Mouse (Mus musculus) lung, adult 2 months (tissue): ENCODE results near the gene Hoxa7. TPM values are rescaled to one million over a fixed set of nuclear protein-coding genes. Genes with fewer than 3 reads are reported as not detected.

Source experiments
- DNase-seq: peaks from one replicate; pipeline ENCODE4 v3.0.0; 2022
- H3K4me1 ChIP-seq: fragments of 200-500 bp; 2 replicates; pipeline ENCODE4 v1.6.1; 2011; ENCODE audit warnings: low read length; ENCODE audit not compliant: control insufficient read depth, insufficient read depth
- H3K4me3 ChIP-seq: fragments of 200-500 bp; replicated peaks from 2 replicates; pipeline ENCODE3; 2011; ENCODE audit warnings: low read depth, mild to moderate bottlenecking, control low read depth, low read length; ENCODE audit errors: extremely low read depth
- CTCF ChIP-seq: fragments of 200-500 bp; IDR thresholded peaks from 2 replicates; pipeline ENCODE4 v1.5.1; 2011; ENCODE audit warnings: mild to moderate bottlenecking, low read length, control low read depth; ENCODE audit not compliant: insufficient read depth
- POLR2A ChIP-seq: fragments of 200-500 bp; IDR thresholded peaks from 2 replicates; pipeline ENCODE4 v1.6.1; 2011; ENCODE audit warnings: low read depth, mild to moderate bottlenecking, control low read depth, low read length, borderline replicate concordance; ENCODE audit errors: extremely low read depth
- WGBS: fragments of 180-500 bp; shearing (Covaris S2); methylation state at CpG from one replicate; pipeline ENCODE4 v1.1.7; 2018; 5-methylcytosine and 5-hydroxymethylcytosine counted together
- polyA plus RNA-seq: library from polyadenylated mRNA; depleted of rRNA; stranded (reverse); fragments of >200 nt; gene quantifications from 2 replicates; pipeline ENCODE4 v1.2.3, GENCODE M21; 2012

Hoxa7 gene
- polyA plus RNA-seq, 1 experiment: 6.6 TPM

DNA sequence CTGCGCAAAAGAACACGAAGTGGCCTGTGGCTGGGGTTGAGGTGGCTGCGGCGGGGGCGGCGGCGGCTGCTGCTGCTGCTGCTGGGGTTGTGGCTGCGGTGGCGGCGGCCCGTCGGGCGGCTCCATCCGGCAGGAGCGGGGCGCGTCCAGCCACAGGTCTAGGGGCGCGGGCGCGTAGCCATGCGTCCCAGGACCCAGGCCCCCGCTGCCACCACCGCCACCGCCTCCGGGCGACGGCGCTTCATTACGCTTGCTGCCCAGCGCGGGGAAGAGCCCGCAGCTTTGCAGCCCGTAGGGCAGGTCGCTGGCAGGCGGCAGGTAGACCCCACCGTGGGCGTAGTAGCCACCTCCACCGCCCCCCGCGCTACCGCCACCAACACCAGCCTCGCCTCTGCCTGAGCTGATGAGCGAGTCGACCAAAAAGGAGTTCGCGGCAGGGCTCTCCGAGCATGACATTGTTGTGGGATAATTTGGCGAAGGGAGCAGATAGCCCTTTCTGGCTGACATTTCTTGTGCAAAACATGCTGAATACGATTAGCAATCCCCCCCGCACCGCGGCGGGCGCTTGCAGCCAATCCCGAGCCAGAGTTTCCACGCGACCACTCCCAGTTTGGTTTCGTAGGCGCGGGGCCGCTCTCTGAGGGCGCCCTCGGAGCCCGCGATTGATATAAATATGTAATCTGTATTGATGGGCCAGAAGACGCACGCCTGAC, 12.9 kb upstream of the Hoxa7 start:
- DNase-seq: no peak
- no peaks in the 10 kb centered on the region for H3K4me1 ChIP-seq
- no peak overlapping the region for H3K4me3 ChIP-seq
- WGBS: 2% methylated on average over 65 of the region's 68 CpGs
- TF ChIP-seq POLR2A (no peak), CTCF (no peak)

DNA sequence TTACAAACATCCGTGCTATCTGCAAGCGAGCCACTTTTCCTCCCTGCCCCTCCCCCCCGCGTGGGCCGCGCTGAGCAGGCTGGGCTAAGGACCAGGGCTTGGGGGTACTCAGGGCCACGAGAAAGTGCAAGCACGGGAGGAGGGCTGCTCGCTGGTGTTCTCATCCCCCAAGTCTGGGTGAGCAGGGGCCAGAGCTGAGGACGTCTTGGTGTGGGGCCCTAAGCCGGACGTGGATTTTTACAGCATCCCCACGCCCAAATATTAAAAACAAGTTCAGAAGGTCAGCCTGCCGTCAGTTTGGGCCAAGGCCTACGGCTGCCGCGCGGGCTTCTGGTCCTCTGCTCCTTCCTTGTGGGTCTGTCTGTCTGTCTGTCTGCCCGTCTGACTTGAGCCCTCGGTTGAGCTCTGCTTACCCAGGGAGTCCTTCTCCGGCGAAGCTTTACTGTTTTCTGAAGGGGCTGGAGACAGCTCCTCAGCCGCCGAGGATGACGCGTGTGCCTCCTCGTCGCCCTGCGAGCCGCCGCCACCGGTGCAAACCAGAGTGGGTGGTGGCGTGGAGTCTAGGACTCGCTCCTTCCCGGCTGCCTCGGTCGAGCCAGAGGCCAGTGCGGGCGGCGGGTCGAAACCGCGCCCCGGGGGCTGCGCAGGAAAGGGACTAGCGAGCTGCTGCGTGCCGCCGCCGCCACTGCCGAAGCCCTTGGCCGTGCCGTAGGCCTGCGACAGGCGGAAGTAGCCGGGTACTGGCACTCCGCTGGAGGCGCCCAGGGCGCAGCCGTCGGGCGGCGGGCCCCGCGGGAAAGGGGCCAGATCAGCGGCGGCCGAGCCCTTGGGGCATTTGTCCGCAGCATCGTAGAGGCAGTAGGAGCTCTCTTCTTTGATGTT, 12.1 kb upstream of the Hoxa7 start:
- no peak overlapping the region for H3K4me3 ChIP-seq
- DNase-seq: no peak
- TF ChIP-seq CTCF: no peak
- no peak for TF ChIP-seq POLR2A
- no peaks in the 10 kb centered on the region for H3K4me1 ChIP-seq
- WGBS: 3% methylated on average over 70 of the region's 70 CpGs

DNA sequence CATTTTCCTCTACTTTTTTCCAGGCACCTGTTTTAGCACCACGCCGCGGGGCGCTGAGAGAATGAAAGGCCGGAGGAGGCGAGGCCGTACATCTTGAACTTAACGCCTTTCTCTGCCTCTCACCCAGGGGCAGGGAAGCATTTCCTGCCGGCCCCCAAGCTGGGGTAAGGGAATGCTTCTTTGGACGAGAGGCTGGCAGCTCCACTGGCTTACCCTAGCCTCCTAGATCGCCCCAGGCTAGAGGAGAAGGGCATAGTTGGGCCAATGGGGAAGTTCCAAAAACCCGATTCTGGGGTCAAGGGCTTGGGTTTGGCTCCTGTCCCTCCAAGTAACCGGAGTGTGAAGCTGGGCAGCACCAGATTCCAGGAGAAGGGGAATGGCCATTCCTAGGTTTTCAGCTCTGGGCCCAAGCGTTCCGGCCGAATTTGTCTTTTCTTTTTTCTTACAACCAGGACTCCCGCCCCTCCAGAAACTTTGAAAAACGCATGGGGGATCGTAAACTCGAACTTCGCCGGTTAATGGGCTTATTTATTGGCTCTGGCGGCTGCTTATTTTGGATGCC, 11.4 kb upstream of the Hoxa7 start:
- no peak overlapping the region for H3K4me3 ChIP-seq
- H3K4me1 ChIP-seq: no peaks in the 10 kb centered on the region
- DNase-seq: no peak
- TF ChIP-seq POLR2A: no peak
- TF ChIP-seq CTCF: no peak
- WGBS: 4% methylated on average over 23 of the region's 23 CpGs

DNA sequence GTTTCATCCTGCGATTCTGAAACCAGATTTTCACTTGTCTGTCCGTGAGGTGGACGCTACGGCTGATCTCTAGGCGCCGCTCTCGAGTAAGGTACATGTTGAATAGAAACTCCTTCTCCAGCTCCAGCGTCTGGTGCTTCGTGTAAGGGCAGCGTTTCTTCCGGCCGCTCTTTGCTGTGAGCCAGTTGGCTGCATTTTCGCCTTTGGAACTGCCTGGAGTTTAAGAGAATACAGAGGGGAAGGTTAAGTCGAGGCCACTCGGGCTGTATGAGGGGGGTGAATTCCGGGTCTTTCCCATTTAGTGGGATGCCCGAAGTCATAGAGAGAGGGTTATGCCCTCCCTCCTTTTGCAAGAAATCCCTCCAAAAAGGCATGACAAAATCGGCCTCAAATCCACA, 10.9 kb upstream of the Hoxa7 start:
- 2% methylated on average over 18 of the region's 18 CpGs for WGBS
- no peak overlapping the region for H3K4me3 ChIP-seq
- TF ChIP-seq POLR2A (no peak), CTCF (no peak)
- H3K4me1 ChIP-seq: no peaks in the 10 kb centered on the region
- DNase-seq: no peak

DNA sequence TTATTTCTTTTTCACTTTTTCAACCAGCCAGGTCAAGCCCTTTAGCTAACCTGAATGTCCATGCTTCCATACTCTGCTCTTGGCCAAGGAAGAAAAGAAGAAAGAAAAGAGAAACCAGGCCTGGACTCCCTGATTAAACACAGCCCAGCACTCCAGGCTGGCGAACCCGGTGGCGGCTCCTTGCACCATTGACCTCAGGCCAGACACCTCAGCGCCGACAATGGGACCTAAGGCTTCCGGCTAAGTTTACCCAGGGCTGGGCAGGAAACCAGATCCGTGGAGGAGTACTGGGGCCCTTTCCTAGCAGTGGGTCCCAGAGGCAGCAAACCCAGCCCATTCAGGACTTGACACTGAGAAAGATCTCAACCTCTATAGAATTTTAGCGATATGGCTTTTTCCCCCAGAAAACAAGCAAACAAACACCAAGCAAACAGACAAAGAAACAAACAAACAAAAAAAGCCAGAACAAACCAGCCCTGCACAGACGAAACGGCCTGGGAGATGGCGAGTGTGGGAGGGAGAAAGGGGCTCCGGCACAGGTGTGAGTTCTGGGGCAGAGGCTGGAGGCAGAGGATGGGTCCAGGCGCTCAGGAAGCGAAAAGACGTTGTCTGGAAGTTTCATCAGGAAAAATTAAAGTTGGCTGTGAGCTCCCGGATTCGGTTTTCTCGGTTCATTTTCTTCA, 10.4 kb upstream of the Hoxa7 start:
- no peaks in the 10 kb centered on the region for H3K4me1 ChIP-seq
- H3K4me3 ChIP-seq: no peak overlapping the region
- 4% methylated on average over 18 of the region's 18 CpGs for WGBS
- TF ChIP-seq CTCF (no peak), POLR2A (no peak)
- no peak for DNase-seq

DNA sequence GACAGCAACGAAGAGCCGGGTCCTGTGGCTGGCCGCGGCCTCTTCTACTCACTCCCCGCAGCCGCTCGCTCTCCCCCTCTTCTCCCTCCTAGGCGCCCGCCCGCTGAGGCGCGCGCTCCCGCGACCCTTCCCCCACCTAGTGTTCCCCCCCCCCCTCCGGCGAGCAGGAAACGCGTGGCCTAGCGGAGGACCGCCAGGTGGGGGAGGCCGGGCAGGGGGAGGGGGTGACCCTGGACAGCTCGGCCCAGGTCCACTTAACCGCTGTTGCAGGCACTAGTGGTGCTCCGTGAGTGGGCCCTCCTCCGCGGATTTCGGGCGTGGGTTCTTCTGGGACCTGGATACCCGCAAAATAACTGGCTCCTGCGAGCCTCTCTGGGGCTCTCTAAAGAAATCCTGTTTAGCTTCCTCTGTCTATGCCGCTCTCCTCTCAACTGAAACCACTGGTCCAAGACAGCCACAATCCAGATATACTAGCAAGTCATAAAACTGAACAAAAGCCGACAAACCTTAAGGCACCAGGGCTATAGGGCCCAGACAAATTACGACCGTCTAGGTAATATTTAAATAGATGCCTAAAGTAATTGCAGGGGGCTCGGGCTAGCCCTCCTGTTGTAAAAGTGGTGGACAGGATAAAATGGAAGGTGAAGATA, 9.0 kb upstream of the Hoxa7 start, which contains the start of gene Hoxa9:
Gene Hoxa9, minus strand, starts transcription at position 574 of the 650 bp plus-strand sequence.
- no peak within 1 kb of the TSS for H3K4me3 ChIP-seq
- no peaks in the 10 kb centered on the region for H3K4me1 ChIP-seq
- TF ChIP-seq POLR2A: no peak
- TF ChIP-seq CTCF: no peak
- no peak for DNase-seq
- 3% methylated on average over 29 of the region's 36 CpGs for WGBS

DNA sequence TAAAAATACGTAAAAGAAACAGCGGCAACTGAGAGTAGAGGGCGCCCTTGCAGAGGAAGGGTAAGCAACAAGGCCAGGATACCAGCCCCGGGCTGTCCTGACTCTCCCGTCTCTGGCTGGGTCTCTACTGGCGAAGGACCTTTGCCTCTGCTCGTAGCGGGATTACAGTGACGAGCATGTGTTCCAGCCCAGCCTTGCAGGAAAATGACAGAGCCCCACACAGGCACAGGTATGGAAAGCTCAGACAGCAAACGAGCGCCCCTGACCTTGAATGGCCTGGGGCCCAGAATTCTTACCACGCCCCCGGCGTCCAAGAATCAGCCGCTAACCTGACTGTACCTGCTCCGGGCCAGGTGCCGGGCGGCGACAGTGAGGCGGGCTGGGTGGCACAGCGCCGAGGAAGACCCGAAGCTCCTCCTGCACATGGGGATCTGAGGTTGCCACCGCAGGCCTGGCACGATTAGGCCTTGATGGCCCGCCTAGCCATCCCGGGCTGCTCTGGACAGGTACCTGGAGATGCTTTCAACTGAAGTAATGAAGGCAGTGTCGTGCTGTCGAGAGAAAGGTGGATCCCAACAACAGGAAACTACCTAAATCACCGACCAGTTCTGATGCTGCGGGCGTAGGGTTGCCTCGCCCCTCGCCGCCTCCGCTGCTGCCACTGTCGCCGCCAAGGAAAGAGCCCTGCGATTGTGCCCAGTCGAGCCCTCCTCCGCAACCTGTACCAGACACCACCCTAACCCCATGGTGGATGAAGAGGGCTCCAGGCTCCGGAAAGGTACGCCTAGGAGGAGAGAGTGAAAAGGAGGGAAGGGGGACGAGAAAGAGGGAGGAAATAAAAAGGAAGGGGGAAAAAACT, 8.1 kb upstream of the Hoxa7 start:
- Histone ChIP-seq H3K4me1 (no peaks in the 10 kb centered on the region; the same call in 1 of the 2 replicates), H3K4me3 (no peak overlapping the region)
- WGBS: 6% methylated on average over 44 of the region's 44 CpGs
- no peak for DNase-seq
- TF ChIP-seq CTCF (no peak), POLR2A (no peak)

DNA sequence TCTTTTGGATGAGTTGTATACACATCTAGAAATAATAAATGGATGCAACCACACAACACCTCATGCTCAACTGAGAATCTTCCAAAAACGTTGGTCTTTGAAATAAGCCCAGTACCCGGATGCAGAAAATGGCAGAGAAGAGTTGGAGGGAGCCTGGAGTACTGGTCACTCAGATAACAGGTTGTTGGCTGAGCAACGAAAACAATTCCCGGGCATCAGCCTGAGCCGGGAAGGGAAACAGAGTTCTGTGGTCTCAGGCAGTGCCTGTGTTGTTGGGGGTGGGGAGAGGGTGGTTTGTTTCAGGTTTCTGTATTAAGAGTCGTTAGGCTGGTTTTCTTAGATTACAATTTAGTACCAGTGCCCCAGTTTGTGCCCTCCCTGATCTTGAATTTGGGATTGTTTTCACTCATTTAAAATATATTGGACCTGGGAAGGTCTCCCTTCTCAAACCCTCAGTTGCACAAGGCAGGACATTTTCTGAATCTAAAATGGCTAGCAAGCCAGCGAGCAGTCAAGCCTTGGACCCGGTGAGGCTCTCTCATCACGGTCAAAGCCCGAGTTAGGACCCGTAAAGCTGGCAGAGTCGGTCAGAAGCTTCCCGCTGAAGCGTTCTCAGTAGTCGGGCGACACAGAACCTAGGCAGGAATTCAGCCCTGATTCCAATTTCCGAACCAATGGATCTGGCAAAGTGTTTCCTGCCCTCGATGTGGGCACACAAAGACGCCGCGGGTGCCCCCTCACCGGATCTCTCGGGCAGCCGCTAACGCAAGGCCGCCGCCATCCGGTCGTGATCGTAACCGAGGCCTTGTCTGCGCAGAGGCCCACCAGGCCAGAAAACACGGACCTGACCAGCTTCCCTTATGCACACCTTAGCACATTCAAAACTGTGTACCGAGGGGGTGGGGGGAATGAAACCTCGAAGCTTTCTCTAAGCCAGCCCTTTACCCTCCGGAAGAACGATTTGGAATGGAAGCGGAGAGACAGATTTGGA, 7.1 kb upstream of the Hoxa7 start:
- TF ChIP-seq CTCF: no peak
- no peak for TF ChIP-seq POLR2A
- DNase-seq: no peak
- H3K4me3 ChIP-seq: no peak overlapping the region
- WGBS: 7% methylated on average over 38 of the region's 38 CpGs
- no peaks in the 10 kb centered on the region; the same call in 1 of the 2 replicates for H3K4me1 ChIP-seq
